Mouse (Mus musculus) ES-E14 (cell line): ENCODE measurements around the gene Gstm4.

Experiments
- MAFK ChIP-seq: IDR thresholded peaks from 2 replicates; pipeline ENCODE4 v1.6.1; 2014; ENCODE audit warnings: mild to moderate bottlenecking, low read depth, low read length, inconsistent platforms; ENCODE audit not compliant: insufficient read depth
- ZC3H11A ChIP-seq: IDR thresholded peaks from 2 replicates; pipeline ENCODE4 v1.6.1; 2012; ENCODE audit warnings: low read depth, mild to moderate bottlenecking, inconsistent platforms, low read length, borderline replicate concordance

DNA sequence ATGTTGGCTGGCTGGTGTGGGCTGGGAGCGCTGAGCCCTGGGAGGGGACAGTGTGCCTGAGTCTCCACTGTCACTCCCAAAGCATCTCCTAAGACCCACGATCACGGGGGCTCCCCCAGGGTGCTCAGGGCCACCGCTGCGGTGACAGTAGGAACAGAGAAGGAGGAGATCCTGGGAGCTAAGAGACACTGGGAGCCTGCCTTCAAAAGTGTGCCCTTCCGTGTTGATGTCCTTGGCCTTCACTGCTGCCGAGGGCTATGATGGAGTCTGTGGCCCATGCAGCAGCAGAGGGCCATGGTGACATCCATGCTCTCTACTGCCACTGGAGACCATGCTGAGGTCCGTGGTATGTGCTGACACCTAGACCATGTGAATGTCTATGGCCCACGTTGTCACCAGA lies 20.9 kb upstream of the Gstm4 start:
- TF ChIP-seq ZC3H11A (no peak), MAFK (no peak)
